In the genomic region with DNA sequence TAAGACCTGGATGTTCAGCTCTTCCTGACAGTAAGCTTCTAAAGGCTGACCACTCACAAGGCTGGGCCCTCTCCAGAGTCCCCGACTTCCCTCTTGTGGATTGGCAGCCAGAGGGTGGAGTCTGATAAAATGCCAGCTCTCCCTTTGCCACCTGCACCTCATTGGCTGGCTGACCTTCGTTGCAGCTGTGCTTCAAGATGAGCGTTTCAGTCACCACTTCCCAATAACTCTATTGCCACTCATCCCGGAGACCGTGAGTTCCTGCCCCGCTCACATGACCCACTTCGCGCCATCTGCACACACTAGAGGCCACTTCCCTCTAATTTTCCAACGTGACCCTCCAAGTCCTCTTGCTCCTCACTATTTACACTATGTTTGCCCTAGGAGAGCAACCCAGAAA, we compare ENCODE assay signal across 16 mouse cellular contexts.
"Had no signal": no experiment of that assay in that cellular context is flagged by ENCODE, and none has a peak within 500 bp of the region (broad histone marks: within the 10 kb centered on the region; RNA-seq: fewer than 3 reads in every experiment).

No protein-coding gene starts in this region.

- H3K27me3 ChIP-seq: kidney, embryonic 15.5 days; neural tube, embryonic 12.5 days had no signal

- DNase-seq: kidney, adult 2 months; kidney, postnatal 14 days; left cerebral cortex, postnatal 4 days; lung, embryonic 14.5 days; midbrain, embryonic 14.5 days; retina, postnatal 1 day; right cerebral cortex, postnatal 4 days; spleen, adult 18-20 months; thymus, postnatal 36 days had no signal

- H3K4me3 ChIP-seq: kidney, embryonic 15.5 days; limb, embryonic 13.5 days; midbrain, embryonic 10.5 days; myocyte; neural tube, embryonic 12.5 days had no signal

- H3K27ac ChIP-seq: kidney, embryonic 15.5 days; limb, embryonic 13.5 days; liver, embryonic 14.5 days; midbrain, embryonic 10.5 days; neural tube, embryonic 12.5 days had no signal

- H3K4me2 ChIP-seq: kidney, embryonic 15.5 days; limb, embryonic 13.5 days; lung, embryonic 14.5 days; neural tube, embryonic 12.5 days had no signal

- H3K9me3 ChIP-seq: kidney, embryonic 15.5 days; limb, embryonic 13.5 days; midbrain, embryonic 10.5 days; neural tube, embryonic 12.5 days had no signal

- ATAC-seq: intestine, embryonic 16.5 days had no signal

- H3K36me3 ChIP-seq: kidney, embryonic 15.5 days; limb, embryonic 13.5 days; midbrain, embryonic 10.5 days; neural tube, embryonic 12.5 days had no signal

- H3K9ac ChIP-seq: kidney, embryonic 15.5 days; limb, embryonic 13.5 days; liver, embryonic 14.5 days; lung, embryonic 14.5 days; neural tube, embryonic 12.5 days had no signal

- H3K4me1 ChIP-seq: midbrain, embryonic 10.5 days; neural tube, embryonic 12.5 days had no signal
